Mouse (Mus musculus) MEL-GATA-1-ER (cell line): ENCODE results near the gene Hs6st3.
"Not testable (repeated sequence)": the region's sequence is repeated elsewhere in the genome, so short reads cannot be mapped to it uniquely, and the experiment has no call there.

Experiments used
- DNase-seq: peaks from one replicate; pipeline ENCODE4 v3.0.0-alpha.2; 2012; ENCODE audit warnings: low read depth; ENCODE audit errors: extremely low read depth

The Hs6st3 gene

GRCm38 (mm10) chr14:119248001-119248607 lies 110.0 kb downstream of the Hs6st3 start:
- peak; percentile 0 for DNase-seq

- no peak for DNase-seq
These were observed 112.2 kb downstream of the Hs6st3 start for GRCm38 (mm10) chr14:119250353-119250752.

GRCm38 (mm10) chr14:119255396-119255795 lies 117.3 kb downstream of the Hs6st3 start:
- no peak for DNase-seq

- no peak for DNase-seq
These were observed 118.9 kb downstream of the Hs6st3 start for GRCm38 (mm10) chr14:119257072-119257471.

GRCm38 (mm10) chr14:119260176-119260962 lies 122.2 kb downstream of the Hs6st3 start:
- DNase-seq = no peak

- DNase-seq = no peak
These were observed 128.2 kb downstream of the Hs6st3 start for GRCm38 (mm10) chr14:119266334-119266733.

GRCm38 (mm10) chr14:119273088-119273487 lies 134.9 kb downstream of the Hs6st3 start:
- no peak for DNase-seq

GRCm38 (mm10) chr14:119278156-119278555 lies 140.0 kb downstream of the Hs6st3 start:
- DNase-seq = not testable (repeated sequence)

- no peak for DNase-seq
These were observed 145.8 kb downstream of the Hs6st3 start for GRCm38 (mm10) chr14:119283951-119284350.

- DNase-seq = no peak
These were observed 151.5 kb downstream of the Hs6st3 start for GRCm38 (mm10) chr14:119289668-119290067.

GRCm38 (mm10) chr14:119294071-119294470 lies 155.9 kb downstream of the Hs6st3 start:
- no peak for DNase-seq

- DNase-seq = no peak
These were observed 168.3 kb downstream of the Hs6st3 start for GRCm38 (mm10) chr14:119306461-119306860.

GRCm38 (mm10) chr14:119318379-119318778 lies 180.2 kb downstream of the Hs6st3 start:
- DNase-seq = no peak

- DNase-seq = no peak
These were observed 209.1 kb downstream of the Hs6st3 start for GRCm38 (mm10) chr14:119347236-119347635.

- no peak for DNase-seq
These were observed 223.3 kb downstream of the Hs6st3 start for GRCm38 (mm10) chr14:119361414-119361813.

GRCm38 (mm10) chr14:119367866-119368425 lies 229.8 kb downstream of the Hs6st3 start:
- no peak for DNase-seq

- DNase-seq = no peak
These were observed 231.1 kb downstream of the Hs6st3 start for GRCm38 (mm10) chr14:119369274-119369673.

- DNase-seq = no peak
These were observed 231.9 kb downstream of the Hs6st3 start for GRCm38 (mm10) chr14:119370013-119370412.

- DNase-seq = no peak
These were observed 241.2 kb downstream of the Hs6st3 start for GRCm38 (mm10) chr14:119379303-119379702.

GRCm38 (mm10) chr14:119401618-119402017 lies 263.5 kb downstream of the Hs6st3 start:
- DNase-seq = no peak

GRCm38 (mm10) chr14:119409334-119410050 lies 271.4 kb downstream of the Hs6st3 start:
- DNase-seq = no peak

GRCm38 (mm10) chr14:119422894-119423293 lies 284.8 kb downstream of the Hs6st3 start:
- no peak for DNase-seq
